Mouse (Mus musculus) embryonic fibroblast, embryonic 13.5 days (primary cell): ENCODE results near the gene Slc24a3.

Experiments
- CTCF ChIP-seq: IDR thresholded peaks from 2 replicates; pipeline ENCODE4 v1.5.1; 2011; ENCODE audit warnings: mild to moderate bottlenecking, control low read depth, low read length, moderate library complexity, borderline replicate concordance; ENCODE audit not compliant: insufficient read depth
- POLR2A ChIP-seq: IDR thresholded peaks from 2 replicates; pipeline ENCODE4 v1.6.1; 2011; ENCODE audit warnings: low read depth, mild to moderate bottlenecking, control low read depth, low read length, moderate library complexity

GRCm38 (mm10) chr2:145536986-145537385 is 369.4 kb downstream of the Slc24a3 start:
- TF ChIP-seq CTCF (no peak), POLR2A (no peak)
